Mouse (Mus musculus): ENCODE measurements at regions not wholly inside any gene's neighbourhood (a gene's known extent, or its start where the extent isn't known, plus 50 kb on each side); places are given as distances from the start of the nearest gene placed in this dataset.

GRCm38 (mm10) chr2:159032147-159032546 lies 237.5 kb downstream of the Dhx35 start:
- no peak for DNase-seq

GRCm38 (mm10) chr2:159039916-159040315 lies 245.3 kb downstream of the Dhx35 start:
- DNase-seq: no peak

GRCm38 (mm10) chr2:159053534-159053933 lies 258.9 kb downstream of the Dhx35 start:
- no peak for DNase-seq

- peak in 1 of 2 experiments; percentile 3 for DNase-seq
These were observed 259.3 kb downstream of the Dhx35 start for GRCm38 (mm10) chr2:159053936-159054335.

- DNase-seq: no peak
These were observed 259.8 kb downstream of the Dhx35 start for GRCm38 (mm10) chr2:159054451-159054850.

GRCm38 (mm10) chr2:159055780-159056179 lies 261.2 kb downstream of the Dhx35 start:
- DNase-seq: no peak

GRCm38 (mm10) chr2:159056960-159057359 lies 262.4 kb downstream of the Dhx35 start:
- no peak for DNase-seq

- no peak for DNase-seq
These were observed 262.9 kb downstream of the Dhx35 start for GRCm38 (mm10) chr2:159057506-159057905.

- DNase-seq: no peak
These were observed 267.7 kb downstream of the Dhx35 start for GRCm38 (mm10) chr2:159062266-159062665.

- no peak for DNase-seq
These were observed 268.1 kb downstream of the Dhx35 start for GRCm38 (mm10) chr2:159062666-159063065.

GRCm38 (mm10) chr2:159064403-159064970 lies 269.9 kb downstream of the Dhx35 start:
- DNase-seq: no peak

- no peak for DNase-seq
These were observed 272.9 kb downstream of the Dhx35 start for GRCm38 (mm10) chr2:159067506-159067905.

- DNase-seq: no peak
These were observed 273.9 kb downstream of the Dhx35 start for GRCm38 (mm10) chr2:159068303-159069020.

GRCm38 (mm10) chr2:159069180-159069579 lies 274.6 kb downstream of the Dhx35 start:
- no peak for DNase-seq

GRCm38 (mm10) chr2:159072997-159073690 lies 278.5 kb downstream of the Dhx35 start:
- DNase-seq: no peak

- no peak for DNase-seq
These were observed 285.2 kb downstream of the Dhx35 start for GRCm38 (mm10) chr2:159079836-159080235.

- DNase-seq: no peak
These were observed 286.4 kb downstream of the Dhx35 start for GRCm38 (mm10) chr2:159080784-159081544.

GRCm38 (mm10) chr2:159086836-159087235 lies 292.2 kb downstream of the Dhx35 start:
- DNase-seq: no peak

- DNase-seq: no peak
These were observed 293.6 kb downstream of the Dhx35 start for GRCm38 (mm10) chr2:159088196-159088595.

GRCm38 (mm10) chr2:159096667-159097066 lies 302.1 kb downstream of the Dhx35 start:
- no peak for DNase-seq

- no peak for DNase-seq
These were observed 339.4 kb downstream of the Dhx35 start for GRCm38 (mm10) chr2:159134042-159134441.

GRCm38 (mm10) chr2:159138603-159139002 lies 344.0 kb downstream of the Dhx35 start:
- DNase-seq: no peak

- DNase-seq: no peak
These were observed 351.4 kb downstream of the Dhx35 start for GRCm38 (mm10) chr2:159145980-159146379.
